7 mouse cellular contexts compared by ENCODE assay signal in genomic region chr17:73296855-73297254, GRCm38 (mm10).
A peak's percentile ranks its signal among the peaks of the same experiment; 100 is the strongest.
DNase-seq lines count a peak whose midpoint lies in the region.

No protein-coding gene starts in this region.

- intact Hi-C loops in gastrocnemius, postnatal 14 days (cut with DNase I; ENCODE audit: low total_unique reads), result loop anchor here (2.0 to 10.0 kb wide), 3 partner anchors 100 to 432 kb away; no protein-coding TSS in a partner anchor

- DNase-seq in 3T3-L1 (ENCODE audit: low read depth, low spot score), result peak; percentile 90
- DNase-seq in B cell, adult 2 months, result peak; percentile 46 to 50
- DNase-seq in cerebellum, postnatal 36 days, result peak; percentile 32 to 37
- DNase-seq in gastrocnemius, postnatal 14 days, result peak; percentile 56
- DNase-seq in kidney, postnatal 36 days, result peak; percentile 36 to 77
- DNase-seq in lung, postnatal 10 days, result peak; percentile 76
- peak; percentile 73 for DNase-seq in right cerebral cortex, adult 18-20 months

Comparison
In these comparisons a context has a peak if more than half of its experiments do, and no peak if none do; other contexts are left out.
1. Peak in every context shown above with its lines: DNase-seq.
2. DNase-seq: peak in every context shown above with its lines; median percentile 90 in 3T3-L1; 76 in lung, postnatal 10 days; 73 in right cerebral cortex, adult 18-20 months; 56 in kidney, postnatal 36 days; 56 in gastrocnemius, postnatal 14 days; 48 in B cell, adult 2 months; 34 in cerebellum, postnatal 36 days.